Mouse (Mus musculus) liver, embryonic 14 days (tissue): ENCODE measurements around the gene Gm7682. TPM values are rescaled to one million over a fixed set of nuclear protein-coding genes. Genes with fewer than 3 reads are reported as not detected.

ENCODE experiments used
- polyA plus RNA-seq: library from polyadenylated mRNA; depleted of rRNA; stranded (reverse); fragments of >200 nt; gene quantifications from 2 replicates; pipeline ENCODE4 v1.2.3, GENCODE M21; 2012; rRNA removed

Gm7682 gene
- not detected in 2 replicates for polyA plus RNA-seq

GRCm38 (mm10) chr5:94445484-94445883, at the start of gene Gm7682:
Gm7682 (plus strand) TSS chr5:94445784.

Other genes starting within 250 kb of the Gm7682 start
- gene Gm3106, start 227.8 kb upstream of the Gm7682 start, polyA plus RNA-seq: not detected in 2 replicates
- not detected in 2 replicates for gene A430089I19Rik, start 139.0 kb upstream of the Gm7682 start, polyA plus RNA-seq
- not detected in 2 replicates for gene Gm6502, start 131.3 kb upstream of the Gm7682 start, polyA plus RNA-seq
- not detected in 2 replicates for gene AA792892, start 106.0 kb upstream of the Gm7682 start, polyA plus RNA-seq
- gene Gm3139, start 80.5 kb downstream of the Gm7682 start, polyA plus RNA-seq: not detected in 2 replicates
- not detected in 2 replicates for gene Gm3147, start 170.6 kb downstream of the Gm7682 start, polyA plus RNA-seq
- gene Gm6509, start 178.2 kb downstream of the Gm7682 start, polyA plus RNA-seq: not detected in 2 replicates
- not detected in 2 replicates for gene Gm6205, start 202.6 kb downstream of the Gm7682 start, polyA plus RNA-seq